Mouse (Mus musculus) gastrocnemius, postnatal 4 days (tissue): ENCODE results near the gene Hoxa1. TPM values are rescaled to one million over a fixed set of nuclear protein-coding genes. Genes with fewer than 3 reads are reported as not detected.

Experiments used
- DNase-seq, 2 experiments: peaks; one replicate each; pipeline ENCODE4 v3.0.0; 2021 to 2022; ENCODE audit warnings: low spot score in 2 of 2, mixed read lengths in 2 of 2
- total RNA-seq, 2 experiments: library from RNA; stranded (reverse); gene quantifications; 2 replicates each; pipeline ENCODE4 v1.2.3; 2021

Hoxa1 gene
- total RNA-seq, 2 experiments from 2014 or later = 0.34 to 0.54 TPM

DNA sequence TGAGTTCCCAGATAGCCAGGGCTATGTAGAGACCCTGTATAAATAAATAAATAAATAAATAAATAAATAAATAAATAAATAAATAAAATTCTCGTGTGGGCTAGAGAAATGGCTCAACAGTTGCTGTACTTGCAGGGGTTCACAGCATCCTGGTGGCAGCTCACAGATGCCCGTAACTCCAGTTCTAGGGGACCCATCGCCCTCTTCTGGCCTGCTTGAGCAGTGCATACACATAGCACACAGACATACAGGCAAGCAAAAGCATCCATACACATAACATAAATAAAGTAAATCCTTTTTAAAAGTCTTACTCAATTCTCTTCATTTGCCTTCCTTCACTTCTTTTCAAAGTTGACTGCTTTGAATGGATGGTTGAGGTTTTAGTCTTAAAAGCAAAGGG, 50.7 kb downstream of the Hoxa1 start:
- no peak for DNase-seq

DNA sequence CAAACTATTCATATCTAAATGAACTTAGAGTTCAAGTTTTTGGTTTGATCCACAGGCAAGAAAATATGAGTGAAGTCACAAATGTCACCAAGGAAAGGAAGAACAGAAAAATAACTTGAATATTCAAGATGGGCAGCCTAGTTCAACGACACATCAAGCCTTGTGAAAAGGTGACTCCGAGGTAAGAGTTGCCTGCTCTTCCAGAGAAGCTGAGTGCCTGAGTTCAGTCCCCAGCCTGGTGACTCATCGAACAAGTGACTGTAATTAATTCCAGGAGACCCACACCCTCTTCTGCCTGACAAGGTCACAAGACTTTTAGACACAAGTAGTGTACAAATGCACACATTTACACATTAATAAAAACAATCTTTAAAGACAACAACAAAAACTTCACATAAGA, 51.4 kb downstream of the Hoxa1 start:
- no peak for DNase-seq

DNA sequence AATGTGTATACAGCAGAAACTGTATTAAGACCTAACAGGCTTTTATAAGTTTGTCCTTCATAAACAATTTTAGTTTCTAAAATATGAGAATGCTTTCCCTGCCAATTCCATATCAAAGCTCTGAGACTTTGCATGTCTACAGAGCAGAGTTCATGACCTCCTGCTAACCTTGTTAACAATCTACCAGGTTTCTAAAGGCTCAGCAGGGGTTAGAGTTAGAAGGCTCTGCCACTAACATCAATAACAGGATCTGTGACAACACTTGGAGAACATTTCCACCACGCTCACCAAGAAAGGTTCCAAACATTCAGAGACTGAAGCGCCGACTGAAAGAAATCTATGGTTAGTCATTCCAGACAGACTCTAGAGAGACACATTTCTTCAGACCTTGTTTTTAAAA, 51.9 kb downstream of the Hoxa1 start:
- DNase-seq = no peak

Other genes starting within 250 kb of the Hoxa1 start
- 10 to 100 TPM; 10.0 to 12.3 TPM for gene Skap2, start 145.8 kb downstream of the Hoxa1 start, total RNA-seq
- gene Hoxa2, start 6.5 kb upstream of the Hoxa1 start, total RNA-seq = 1 to 10 TPM; 1.1 to 1.5 TPM
- gene 5730596B20Rik, start 19.2 kb upstream of the Hoxa1 start, total RNA-seq = under 1 TPM; 0.34 to 0.54 TPM
- gene Hoxa4, start 33.4 kb upstream of the Hoxa1 start, total RNA-seq = 10 to 100 TPM in 1 of 2 experiments, 1 to 10 TPM in 1; 9.2 to 11.8 TPM
- gene Hoxa5, start 46.3 kb upstream of the Hoxa1 start, total RNA-seq = 1 to 10 TPM; 4.4 to 5.1 TPM
- gene Hoxa6, start 50.4 kb upstream of the Hoxa1 start, total RNA-seq = 1 to 10 TPM; 3.0 to 3.5 TPM
- gene Hoxa3, start 55.0 kb upstream of the Hoxa1 start, total RNA-seq = 1 to 10 TPM; 3.2 to 4.1 TPM
- under 1 TPM in 1 of 2 experiments, not detected in 1; 0.73 TPM for gene Gm28308, start 55.0 kb upstream of the Hoxa1 start, total RNA-seq
- gene Hoxa7, start 63.5 kb upstream of the Hoxa1 start, total RNA-seq = 10 to 100 TPM; 11.2 to 12.5 TPM
- 10 to 100 TPM; 16.5 to 17.7 TPM for gene Hoxa9, start 72.8 kb upstream of the Hoxa1 start, total RNA-seq
- 10 to 100 TPM; 31.5 to 32.3 TPM for gene Hoxa10, start 82.5 kb upstream of the Hoxa1 start, total RNA-seq
- gene Hoxa11, start 87.5 kb upstream of the Hoxa1 start, total RNA-seq = 1 to 10 TPM; 6.0 to 6.6 TPM
- 1 to 10 TPM; 1.1 to 1.3 TPM for gene Hoxa13, start 102.6 kb upstream of the Hoxa1 start, total RNA-seq
- gene Evx1, start 155.2 kb upstream of the Hoxa1 start, total RNA-seq = not detected